Mouse (Mus musculus) liver, embryonic 13.5 days (tissue): ENCODE data around the gene Fam110a. TPM values are rescaled to one million over a fixed set of nuclear protein-coding genes. Genes with fewer than 3 reads are reported as not detected.

ENCODE experiments used
- ATAC-seq: fragments of 200-750 bp; cut with Nextera tagmentation; 2 replicates; pipeline ENCODE4 v1.8.0; 2017; ENCODE audit warnings: low read depth, mild to moderate bottlenecking, moderate number of reproducible peaks, moderate library complexity
- DNase-seq: peaks from one replicate; pipeline ENCODE4 v3.0.0; 2022
- H3K27ac ChIP-seq: fragments of 300-500 bp; sonication (generic); 2 replicates; pipeline ENCODE4 v1.5.1; 2015; ENCODE audit warnings: moderate library complexity, mild to moderate bottlenecking, inconsistent platforms
- H3K27me3 ChIP-seq: fragments of 300-500 bp; sonication (generic); 2 replicates; pipeline ENCODE4 v1.6.1; 2015; ENCODE audit warnings: mild to moderate bottlenecking, inconsistent platforms
- H3K36me3 ChIP-seq: fragments of 300-500 bp; sonication (generic); 2 replicates; pipeline ENCODE4 v1.6.1; 2015; ENCODE audit warnings: mild to moderate bottlenecking, inconsistent platforms
- H3K4me1 ChIP-seq: fragments of 300-500 bp; sonication (generic); replicated peaks from 2 replicates; pipeline ENCODE4 v1.6.1; 2015; ENCODE audit warnings: inconsistent platforms
- H3K4me2 ChIP-seq: fragments of 300-500 bp; sonication (generic); 2 replicates; pipeline ENCODE4 v1.6.1; 2015; ENCODE audit warnings: inconsistent platforms, mild to moderate bottlenecking, moderate library complexity
- H3K4me3 ChIP-seq: fragments of 300-500 bp; sonication (generic); replicated peaks from 2 replicates; pipeline ENCODE4 v1.5.1; 2015; ENCODE audit warnings: mild to moderate bottlenecking, inconsistent platforms
- H3K9ac ChIP-seq: fragments of 300-500 bp; sonication (generic); 2 replicates; pipeline ENCODE4 v1.6.1; 2015; ENCODE audit warnings: mild to moderate bottlenecking, inconsistent platforms
- H3K9me3 ChIP-seq: fragments of 300-500 bp; sonication (generic); replicated peaks from 2 replicates; pipeline ENCODE4 v1.6.1; 2016; ENCODE audit warnings: inconsistent platforms
- WGBS: fragments of 180-500 bp; shearing (Covaris S2); methylation state at CpG from one replicate; pipeline ENCODE4 v1.1.7; 2015; ENCODE audit not compliant: insufficient replicate concordance; 5-methylcytosine and 5-hydroxymethylcytosine counted together
- polyA plus RNA-seq: library from polyadenylated mRNA; unstranded; fragments of >200 nt; fragmentation: Nextera tagmentation; extraction: Ambion mirVana; gene quantifications from 2 replicates; pipeline ENCODE4 v1.2.1, GENCODE M21; 2015

Gene Fam110a
- polyA plus RNA-seq, 1 experiment from 2014 or later: 11.2 TPM

DNA sequence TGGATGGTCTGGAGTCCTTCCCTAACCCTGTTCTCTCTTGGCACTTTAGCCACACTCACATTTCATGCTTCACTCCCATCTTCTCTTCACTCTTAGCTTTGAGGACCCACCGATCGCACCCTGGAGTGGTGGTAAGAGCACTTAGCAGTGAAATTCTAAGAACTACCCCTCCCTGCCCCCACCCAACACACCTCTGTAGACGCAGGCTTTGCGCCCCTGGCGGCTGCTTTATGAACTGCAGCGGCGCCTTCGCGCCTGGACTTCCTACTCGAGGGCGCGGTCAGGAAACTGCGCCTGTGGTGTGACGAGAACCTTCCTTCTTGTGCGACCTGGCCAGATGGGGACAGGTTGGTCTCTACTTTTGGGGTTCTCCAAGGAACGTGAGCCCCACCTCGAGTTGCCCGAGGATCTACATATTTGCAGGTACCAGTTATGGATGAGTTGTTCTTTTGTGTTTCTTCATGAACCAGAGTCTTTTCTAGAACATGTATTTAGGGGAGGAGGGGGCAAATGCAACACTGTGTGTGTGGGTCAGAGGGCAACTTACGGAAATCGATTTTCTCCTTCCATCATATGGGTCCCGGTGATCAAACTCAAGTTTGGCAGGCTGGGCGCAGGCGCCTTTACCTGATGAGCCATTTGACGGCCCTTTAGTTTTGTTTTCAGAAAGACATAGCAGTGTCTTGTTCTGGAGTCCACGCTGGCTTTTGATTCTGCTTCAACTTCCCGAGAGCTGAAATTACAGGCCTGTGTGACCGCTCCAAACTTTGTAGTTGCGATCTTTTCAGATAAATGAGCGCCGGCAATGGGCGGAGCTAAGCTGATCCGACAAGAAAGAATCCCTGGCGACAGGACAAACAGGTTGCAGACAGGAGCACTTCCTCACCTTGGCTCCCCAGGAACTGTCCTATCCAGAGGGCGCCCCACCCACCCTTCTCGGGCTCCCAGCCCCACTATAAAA, 16.5 kb upstream of the Fam110a start, which contains the start of gene Slc52a3:
Gene Slc52a3, plus strand, starts transcription at position 283 of the 961 bp plus-strand sequence.
- Histone ChIP-seq H3K4me2 (peak within 1 kb of the TSS; percentile 68), H3K9me3 (no peaks in the 10 kb centered on the region), H3K27me3 (peaks cover 62% of the 10 kb centered on the region), H3K9ac (peak within 1 kb of the TSS; percentile 29; the same call in 1 of the 2 replicates), H3K4me1 (peaks cover 60% of the 10 kb centered on the region), H3K36me3 (no peaks in the 10 kb centered on the region), H3K4me3 (peak within 1 kb of the TSS; percentile 47), H3K27ac (peak within 1 kb of the TSS; percentile 43)
- ATAC-seq: peak; percentile 45
- WGBS: 7% methylated on average over 35 of the region's 35 CpGs
- peak; percentile 75 for DNase-seq

DNA sequence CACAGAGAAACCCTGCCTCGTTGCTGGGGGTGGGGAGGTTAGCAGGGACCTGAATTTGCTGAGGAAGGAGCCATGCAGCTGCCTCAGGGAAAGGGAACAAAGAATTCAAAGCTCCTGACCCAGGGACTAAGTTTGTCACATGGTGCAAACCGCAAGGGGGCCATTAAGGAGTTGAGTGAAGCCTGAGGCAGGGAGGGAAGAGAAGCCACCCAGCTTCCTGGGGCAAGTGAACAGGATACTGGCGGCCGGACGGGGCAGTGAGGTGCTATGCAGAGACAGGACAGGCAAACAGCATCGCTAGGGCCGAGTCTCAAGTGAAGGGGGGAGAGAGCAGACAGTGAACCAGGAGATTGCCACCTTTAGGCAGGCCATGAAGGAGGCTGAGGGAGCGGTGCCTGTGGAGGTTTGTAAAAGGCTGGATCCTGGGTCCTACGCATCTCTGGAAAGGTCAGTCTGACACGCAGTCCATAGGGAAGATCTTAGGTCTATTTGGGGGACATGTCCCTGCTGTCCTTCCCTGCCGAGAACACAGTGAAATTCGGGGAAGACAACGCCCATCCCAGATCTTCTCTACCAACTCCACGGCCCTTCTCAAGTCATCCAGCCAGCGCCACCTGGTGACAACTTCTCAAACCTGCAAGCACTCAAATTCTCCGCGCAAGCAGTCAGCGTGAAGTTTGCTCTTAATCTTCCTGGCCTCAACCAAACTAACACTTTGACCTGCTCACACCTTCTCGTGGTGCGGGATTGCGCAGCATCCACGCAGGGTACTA, 14.5 kb upstream of the Fam110a start:
- Histone ChIP-seq H3K27me3 (peaks cover 49% of the 10 kb centered on the region), H3K36me3 (no peaks in the 10 kb centered on the region), H3K9ac (no peak overlapping the region), H3K9me3 (no peaks in the 10 kb centered on the region), H3K4me1 (peaks cover 49% of the 10 kb centered on the region), H3K27ac (no peak overlapping the region), H3K4me2 (peak overlapping the region; percentile 37), H3K4me3 (no peak overlapping the region)
- peak; percentile 53 for DNase-seq
- no peak for ATAC-seq
- WGBS: 4% methylated on average over 22 of the region's 22 CpGs

DNA sequence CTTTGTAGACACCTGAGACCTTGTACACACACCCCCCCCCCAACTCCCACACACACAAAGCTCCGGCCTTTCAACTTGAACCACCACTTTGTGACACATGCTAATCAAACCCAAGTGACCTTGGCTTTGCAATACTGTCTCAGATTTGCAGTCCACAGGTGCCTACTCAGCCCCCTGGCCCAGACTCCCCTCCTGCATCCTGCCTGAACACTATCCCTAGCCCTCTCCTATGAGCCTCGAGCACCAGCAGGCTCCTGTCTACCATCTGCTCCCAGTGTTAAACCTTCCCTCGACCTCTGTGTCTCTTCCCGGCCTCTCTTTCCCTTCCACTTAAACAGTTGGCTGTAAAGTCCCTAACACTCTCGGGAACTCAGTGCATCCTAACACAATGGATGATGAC, 11.4 kb upstream of the Fam110a start:
- DNase-seq (no peak), ATAC-seq (no peak)
- Histone ChIP-seq H3K36me3 (no peaks in the 10 kb centered on the region), H3K4me1 (peaks cover 20% of the 10 kb centered on the region), H3K9me3 (no peaks in the 10 kb centered on the region), H3K4me3 (no peak overlapping the region), H3K27ac (no peak overlapping the region), H3K4me2 (no peak overlapping the region), H3K27me3 (peaks cover 40% of the 10 kb centered on the region), H3K9ac (no peak overlapping the region)
- 39% methylated on average over 5 of the region's 5 CpGs for WGBS

DNA sequence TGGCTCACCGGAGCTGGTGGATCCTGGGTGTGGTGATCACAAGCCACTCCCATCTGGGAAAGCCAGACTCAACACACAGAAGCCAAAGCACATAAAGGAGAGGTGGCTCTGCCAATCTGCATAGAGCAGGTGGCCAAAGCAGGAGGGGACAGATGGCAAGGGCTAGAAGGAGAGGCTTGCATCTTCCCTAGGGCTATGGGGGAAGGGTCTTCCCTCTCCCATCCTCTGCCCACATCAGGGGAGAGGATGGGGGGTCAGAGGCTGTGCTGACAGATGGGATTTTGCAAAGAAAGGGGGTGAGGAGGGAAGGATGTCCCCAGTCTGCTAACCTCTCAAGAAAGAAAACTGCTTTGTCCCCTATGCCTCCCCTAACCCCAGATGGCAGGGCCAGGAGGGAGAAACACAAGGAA, 11.0 kb upstream of the Fam110a start:
- Histone ChIP-seq H3K4me2 (no peak overlapping the region), H3K27ac (no peak overlapping the region), H3K4me3 (no peak overlapping the region), H3K27me3 (peaks cover 36% of the 10 kb centered on the region), H3K4me1 (peaks cover 16% of the 10 kb centered on the region), H3K9ac (no peak overlapping the region), H3K9me3 (no peaks in the 10 kb centered on the region), H3K36me3 (no peaks in the 10 kb centered on the region)
- 44% methylated on average over 1 of the region's 1 CpGs for WGBS
- no peak for DNase-seq
- no peak for ATAC-seq

DNA sequence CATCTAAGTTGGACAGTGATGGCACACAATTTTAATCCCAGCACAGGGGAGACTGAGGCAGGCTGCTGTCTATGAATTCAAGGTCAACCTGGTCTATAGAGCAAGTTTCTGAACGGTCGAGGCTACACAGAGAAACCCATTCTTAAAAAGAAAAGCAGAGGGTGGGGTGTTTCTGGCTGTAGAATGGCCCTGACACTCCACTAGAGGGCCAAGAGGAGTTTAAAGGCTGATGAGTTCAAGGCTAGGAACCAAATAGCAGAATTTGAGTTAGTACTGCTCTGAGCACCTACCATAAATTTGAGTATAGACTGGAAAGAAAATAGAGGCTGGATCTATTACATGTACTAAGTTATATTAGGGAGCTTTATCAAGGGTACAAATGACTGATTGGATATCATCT, 9.0 kb upstream of the Fam110a start:
- H3K4me3 ChIP-seq: no peak overlapping the region
- ATAC-seq (no peak), DNase-seq (no peak)
- H3K9ac ChIP-seq: no peak overlapping the region
- H3K36me3 ChIP-seq: no peaks in the 10 kb centered on the region
- H3K9me3 ChIP-seq: no peaks in the 10 kb centered on the region
- peaks cover 28% of the 10 kb centered on the region for H3K27me3 ChIP-seq
- H3K4me2 ChIP-seq: no peak overlapping the region
- WGBS: 48% methylated on average over 2 of the region's 2 CpGs
- 0 out of 2 replicates have a peak, but pooled peaks cover 4% of the 10 kb centered on the region for H3K4me1 ChIP-seq
- no peak overlapping the region for H3K27ac ChIP-seq

- 0 out of 2 replicates have a peak, but pooled peaks cover 4% of the 10 kb centered on the region for H3K4me1 ChIP-seq
- H3K36me3 ChIP-seq: no peaks in the 10 kb centered on the region
- peaks cover 22% of the 10 kb centered on the region for H3K27me3 ChIP-seq
- H3K27ac ChIP-seq: no peak overlapping the region
- H3K9me3 ChIP-seq: no peaks in the 10 kb centered on the region
- H3K4me3 ChIP-seq: no peak overlapping the region
- 48% methylated on average over 8 of the region's 8 CpGs for WGBS
- DNase-seq (no peak), ATAC-seq (no peak)
- H3K4me2 ChIP-seq: no peak overlapping the region
- H3K9ac ChIP-seq: no peak overlapping the region
These were observed 6.9 kb upstream of the Fam110a start for GRCm38 (mm10) chr2:151986958-151987357.

DNA sequence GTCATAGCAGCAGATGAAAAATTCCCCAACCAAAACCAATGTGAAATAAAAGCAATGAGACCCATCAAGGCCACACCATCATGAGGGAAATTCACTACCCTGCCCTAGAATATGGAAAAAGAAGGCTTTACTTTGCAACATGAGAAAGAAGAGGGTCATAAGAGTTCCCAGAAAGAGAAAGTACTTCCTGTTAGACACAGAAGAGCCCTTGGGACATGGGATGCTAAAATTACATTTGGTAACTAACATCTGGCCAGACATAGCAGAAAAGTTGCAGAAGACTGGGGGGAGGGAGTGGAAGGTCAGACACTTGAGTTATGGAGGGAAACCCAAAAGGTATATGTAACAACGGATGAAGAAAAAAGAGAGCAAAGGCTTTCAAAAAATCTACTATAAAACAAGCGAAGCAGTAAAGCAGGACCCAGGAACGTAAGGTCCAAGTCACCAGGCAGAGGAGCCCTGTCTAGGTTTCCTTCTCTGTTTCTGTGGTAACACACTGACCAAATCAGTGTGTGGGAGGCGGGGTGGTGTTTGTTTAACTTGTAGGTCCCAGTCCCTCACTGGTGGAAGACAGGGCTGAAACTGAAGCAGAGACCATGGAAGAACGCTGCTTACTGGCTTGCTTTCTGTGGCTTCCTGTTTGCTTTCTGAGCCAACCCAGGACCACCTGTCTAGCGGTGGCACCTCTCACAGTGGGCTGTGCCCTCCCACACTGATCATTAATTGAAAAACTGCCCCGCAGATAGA, 5.6 kb upstream of the Fam110a start:
- Histone ChIP-seq H3K27ac (no peak overlapping the region), H3K36me3 (no peaks in the 10 kb centered on the region), H3K9me3 (no peaks in the 10 kb centered on the region), H3K27me3 (peaks cover 17% of the 10 kb centered on the region), H3K4me3 (no peak overlapping the region), H3K9ac (no peak overlapping the region), H3K4me1 (peaks cover 2% of the 10 kb centered on the region), H3K4me2 (no peak overlapping the region)
- DNase-seq (no peak), ATAC-seq (no peak)
- 44% methylated on average over 7 of the region's 7 CpGs for WGBS

GRCm38 (mm10) chr2:151984019-151984418, 4.0 kb upstream of the Fam110a start:
- H3K4me3 ChIP-seq: no peak overlapping the region
- no peak overlapping the region; the same call in 1 of the 2 replicates for H3K27ac ChIP-seq
- H3K27me3 ChIP-seq: peaks cover 17% of the 10 kb centered on the region
- H3K4me1 ChIP-seq: peaks cover 14% of the 10 kb centered on the region
- no peak overlapping the region for H3K9ac ChIP-seq
- ATAC-seq: no peak
- no peak overlapping the region for H3K4me2 ChIP-seq
- H3K9me3 ChIP-seq: no peaks in the 10 kb centered on the region
- 79% methylated on average over 9 of the region's 9 CpGs for WGBS
- no peaks in the 10 kb centered on the region for H3K36me3 ChIP-seq
- no peak for DNase-seq

DNA sequence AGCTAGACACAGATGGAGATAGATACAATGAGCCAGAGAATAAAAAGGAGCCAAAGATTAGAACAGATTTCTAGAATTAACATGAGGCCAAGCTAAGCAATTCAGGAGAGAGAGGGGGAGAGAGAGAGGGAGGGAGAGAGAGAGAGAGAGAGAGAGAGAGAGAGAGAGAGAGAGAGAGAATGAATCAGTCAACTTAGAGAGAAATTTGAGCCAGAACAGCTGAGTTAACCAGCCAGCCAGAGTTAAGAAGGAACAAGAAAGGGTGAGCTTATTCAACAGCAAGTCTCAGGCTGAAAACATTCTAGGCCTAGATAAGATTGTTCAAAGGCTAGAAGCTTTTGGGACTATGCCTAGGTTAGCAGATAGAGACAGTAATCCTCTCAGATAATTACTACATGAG, 2.5 kb upstream of the Fam110a start:
- DNase-seq (no peak), ATAC-seq (no peak)
- Histone ChIP-seq H3K4me3 (no peak overlapping the region), H3K36me3 (0 out of 2 replicates have a peak, but pooled peaks cover 4% of the 10 kb centered on the region), H3K27ac (no peak overlapping the region), H3K4me1 (peaks cover 29% of the 10 kb centered on the region), H3K9me3 (no peaks in the 10 kb centered on the region), H3K4me2 (no peak overlapping the region), H3K27me3 (peaks cover 5% of the 10 kb centered on the region), H3K9ac (no peak overlapping the region)

- H3K9ac ChIP-seq: no peak overlapping the region
- H3K4me3 ChIP-seq: no peak overlapping the region
- H3K27me3 ChIP-seq: peaks cover 5% of the 10 kb centered on the region
- 39% methylated on average over 6 of the region's 6 CpGs for WGBS
- no peak overlapping the region for H3K4me2 ChIP-seq
- DNase-seq: no peak
- H3K27ac ChIP-seq: no peak overlapping the region
- no peaks in the 10 kb centered on the region for H3K9me3 ChIP-seq
- ATAC-seq: no peak
- peaks cover 41% of the 10 kb centered on the region for H3K4me1 ChIP-seq
- peaks cover 7% of the 10 kb centered on the region; the same call in 1 of the 2 replicates for H3K36me3 ChIP-seq
These were observed 1.2 kb upstream of the Fam110a start for GRCm38 (mm10) chr2:151981268-151981667.

DNA sequence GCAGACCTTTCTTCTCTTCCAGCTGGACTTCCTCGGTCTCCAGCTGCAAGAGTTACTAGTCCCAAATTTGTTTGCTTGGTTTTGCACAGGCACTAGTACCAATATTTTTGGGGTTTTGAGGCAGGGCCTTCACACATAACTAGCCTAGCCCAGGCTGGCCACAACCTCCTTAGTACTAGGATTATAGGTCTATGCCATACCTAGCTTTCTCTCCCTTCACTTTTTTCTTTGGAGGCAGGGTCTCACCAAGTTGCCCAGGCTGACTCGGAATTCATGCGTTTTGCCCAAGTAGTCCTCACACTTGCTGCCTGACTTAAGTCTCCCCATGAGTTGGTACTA, 305 bp upstream of the Fam110a start:
- no peaks in the 10 kb centered on the region for H3K9me3 ChIP-seq
- ATAC-seq (peak; percentile 17), DNase-seq (no peak)
- peaks cover 7% of the 10 kb centered on the region; the same call in 1 of the 2 replicates for H3K36me3 ChIP-seq
- H3K9ac ChIP-seq: peak overlapping the region; percentile 92; the same call in 1 of the 2 replicates
- H3K27ac ChIP-seq: no peak overlapping the region
- peaks cover 50% of the 10 kb centered on the region for H3K4me1 ChIP-seq
- H3K4me2 ChIP-seq: peak overlapping the region; percentile 80
- WGBS: 43% methylated on average over 3 of the region's 3 CpGs
- peaks cover 4% of the 10 kb centered on the region for H3K27me3 ChIP-seq
- peak overlapping the region; percentile 84 for H3K4me3 ChIP-seq
